ENCODE assay signal across 8 mouse cellular contexts in the genomic region with DNA sequence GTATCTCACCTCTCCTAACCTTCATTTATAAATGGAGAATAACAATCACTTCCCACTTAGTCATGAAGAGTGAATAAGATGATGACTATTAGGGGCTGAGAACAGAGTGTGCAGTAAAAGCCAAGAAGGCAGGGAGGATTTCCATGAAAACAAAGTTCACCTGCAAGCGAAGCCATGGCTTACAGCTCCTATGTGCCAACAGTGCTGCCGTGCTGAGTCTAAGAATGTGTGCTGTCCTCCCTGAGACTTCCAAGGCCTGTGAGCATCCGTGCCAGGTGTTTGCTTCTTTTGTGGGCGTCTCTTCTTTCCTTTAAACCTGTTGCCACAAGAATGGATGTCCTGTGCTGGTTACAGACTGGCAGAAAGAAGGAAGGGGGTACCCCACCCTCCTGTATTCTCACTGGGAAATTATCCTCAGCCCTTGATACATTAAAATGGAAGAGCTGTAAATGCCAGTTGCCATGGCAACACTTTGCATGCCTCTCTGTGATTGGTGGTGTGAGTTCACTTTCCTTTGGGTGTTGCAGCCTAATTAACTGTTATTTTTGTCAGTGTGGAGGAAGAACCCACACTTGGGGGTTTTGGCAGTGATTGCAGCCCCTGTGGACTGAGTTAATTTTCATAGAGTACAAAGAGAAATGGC.
A peak's percentile ranks its signal among the peaks of the same experiment; 100 is the strongest.
DNase-seq lines count a peak whose midpoint lies in the region; ATAC-seq lines count a peak whose summit lies in the region.

No protein-coding gene starts in this region.

- ATAC-seq in hindbrain, embryonic 14.5 days (ENCODE audit: low FRiP score) = peak; percentile 84

- H3K4me1 ChIP-seq in hindbrain, embryonic 14.5 days (replicated peaks; ENCODE audit: control insufficient read depth, insufficient read depth, low read length) = peaks cover 16% of the 10 kb centered on the region

- H3K4me2 ChIP-seq in hindbrain, embryonic 14.5 days (replicated peaks) = 0 out of 2 replicates have a peak overlapping the region, but pooled peaks have one; percentile 17

- no peaks in the 10 kb centered on the region for H3K36me3 ChIP-seq in hindbrain, embryonic 14.5 days (replicated peaks; ENCODE audit: control insufficient read depth, insufficient read depth)

- no peak overlapping the region for H3K9ac ChIP-seq in hindbrain, embryonic 14.5 days

- H3K9me3 ChIP-seq in hindbrain, embryonic 14.5 days (ENCODE audit: control insufficient read depth, low read length) = no peaks in the 10 kb centered on the region

- no peaks in the 10 kb centered on the region for H3K27me3 ChIP-seq in hindbrain, embryonic 14.5 days (ENCODE audit: control insufficient read depth, insufficient read depth, low read length)

- intact Hi-C loops in left cerebral cortex, postnatal 4 days (cut with DNase I) = no loop called here

- peak overlapping the region; percentile 12; the same call in 1 of the 2 replicates for H3K27ac ChIP-seq in hindbrain, embryonic 14.5 days

- peak; percentile 34 for DNase-seq in retina, postnatal 1 day
- DNase-seq in retina, embryonic 14.5 days (ENCODE audit: low spot score) = no peak
- DNase-seq in hindbrain, embryonic 14.5 days (ENCODE audit: low spot score) = peak; percentile 70
- DNase-seq in left cerebral cortex, postnatal 4 days = peak; percentile 15
- DNase-seq in right cerebral cortex, postnatal 4 days = peak; percentile 50
- no peak for DNase-seq in urinary bladder, postnatal 25 days (ENCODE audit: low spot score)
- DNase-seq in lung, postnatal 14 days = no peak
- no peak for DNase-seq in cerebellum, adult 11 months

- H3K4me3 ChIP-seq in hindbrain, embryonic 14.5 days (replicated peaks; ENCODE audit: low read length) = no peak overlapping the region

- WGBS in hindbrain, embryonic 14.5 days = 42% methylated on average over 4 of the region's 4 CpGs

Comparison
In these comparisons a context has a peak if more than half of its experiments do, and no peak if none do; other contexts are left out.
1. DNase-seq: peak in retina, postnatal 1 day (single experiment), hindbrain, embryonic 14.5 days (single experiment), left cerebral cortex, postnatal 4 days (single experiment) and right cerebral cortex, postnatal 4 days (single experiment); none in retina, embryonic 14.5 days (single experiment), urinary bladder, postnatal 25 days (single experiment), lung, postnatal 14 days (single experiment) and cerebellum, adult 11 months (single experiment).